Mouse (Mus musculus) midbrain, postnatal 0 days (tissue): ENCODE data around the gene Smcr8. TPM values are rescaled to one million over a fixed set of nuclear protein-coding genes. Genes with fewer than 3 reads are reported as not detected.

ENCODE experiments used
- ATAC-seq: fragments of 200-750 bp; cut with Nextera tagmentation; 2 replicates; pipeline ENCODE4 v1.8.0; 2017; ENCODE audit warnings: moderate number of reproducible peaks, mild to moderate bottlenecking, moderate TSS enrichment, moderate library complexity; ENCODE audit not compliant: low FRiP score
- DNase-seq: peaks from one replicate; pipeline ENCODE4 v3.0.0-alpha.2; 2015; ENCODE audit warnings: low spot score
- H3K27ac ChIP-seq: fragments of 300-500 bp; sonication (generic); 2 replicates; pipeline ENCODE4 v1.5.1; 2014; ENCODE audit warnings: low read depth, mild to moderate bottlenecking, low read length, mixed read lengths
- H3K27me3 ChIP-seq: fragments of 300-500 bp; sonication (generic); 2 replicates; pipeline ENCODE4 v1.6.1; 2014; ENCODE audit warnings: low read length, control low read depth, mixed read lengths; ENCODE audit not compliant: insufficient read depth
- H3K36me3 ChIP-seq: fragments of 300-500 bp; sonication (generic); 2 replicates; pipeline ENCODE4 v1.6.1; 2014; ENCODE audit warnings: low read length, control low read depth, mixed read lengths; ENCODE audit not compliant: insufficient read depth
- H3K4me1 ChIP-seq: fragments of 300-500 bp; sonication (generic); 2 replicates; pipeline ENCODE4 v1.6.1; 2014; ENCODE audit warnings: mild to moderate bottlenecking, control low read depth, antibody characterized with exemption, low read length, mixed read lengths; ENCODE audit not compliant: insufficient read depth
- H3K4me2 ChIP-seq: fragments of 300-500 bp; sonication (generic); 2 replicates; pipeline ENCODE4 v1.6.1; 2014; ENCODE audit warnings: low read depth, mild to moderate bottlenecking, low read length, mixed read lengths; ENCODE audit not compliant: poor library complexity, severe bottlenecking
- H3K4me3 ChIP-seq: fragments of 300-500 bp; sonication (generic); 2 replicates; pipeline ENCODE4 v1.5.1; 2014; ENCODE audit warnings: low read depth, mild to moderate bottlenecking, low read length, moderate library complexity
- H3K9ac ChIP-seq: fragments of 300-500 bp; sonication (generic); replicated peaks from 2 replicates; pipeline ENCODE4 v1.6.1; 2014; ENCODE audit warnings: mild to moderate bottlenecking, low read length, moderate library complexity, mixed read lengths; ENCODE audit not compliant: poor library complexity, severe bottlenecking
- H3K9me3 ChIP-seq: fragments of 300-500 bp; sonication (generic); 2 replicates; pipeline ENCODE4 v1.6.1; 2016; ENCODE audit warnings: low read length, control low read depth
- CTCF ChIP-seq: IDR thresholded peaks from 2 replicates; pipeline ENCODE4 v1.5.1; 2016; ENCODE audit warnings: antibody characterized with exemption, mild to moderate bottlenecking
- WGBS: fragments of 180-500 bp; shearing (Covaris S2); extraction: QIAGEN DNeasy Blood & Tissue Kit; methylation state at CpG from one replicate; pipeline ENCODE4 v1.1.7; 2014; 5-methylcytosine and 5-hydroxymethylcytosine counted together
- polyA plus RNA-seq: library from polyadenylated mRNA; unstranded; fragments of >200 nt; fragmentation: Nextera tagmentation; extraction: Ambion mirVana; gene quantifications from 2 replicates; pipeline ENCODE4 v1.2.1, GENCODE M21; 2015
- total RNA-seq: library from RNA; depleted of rRNA; stranded (reverse); fragments of >200 nt; gene quantifications from 2 replicates; pipeline ENCODE4 v1.2.3, GENCODE M21; 2014; rRNA removed

Gene Smcr8
- total RNA-seq (14.2 and 18.1 TPM in 2 replicates), polyA plus RNA-seq (3.6 and 4.0 TPM in 2 replicates)

DNA sequence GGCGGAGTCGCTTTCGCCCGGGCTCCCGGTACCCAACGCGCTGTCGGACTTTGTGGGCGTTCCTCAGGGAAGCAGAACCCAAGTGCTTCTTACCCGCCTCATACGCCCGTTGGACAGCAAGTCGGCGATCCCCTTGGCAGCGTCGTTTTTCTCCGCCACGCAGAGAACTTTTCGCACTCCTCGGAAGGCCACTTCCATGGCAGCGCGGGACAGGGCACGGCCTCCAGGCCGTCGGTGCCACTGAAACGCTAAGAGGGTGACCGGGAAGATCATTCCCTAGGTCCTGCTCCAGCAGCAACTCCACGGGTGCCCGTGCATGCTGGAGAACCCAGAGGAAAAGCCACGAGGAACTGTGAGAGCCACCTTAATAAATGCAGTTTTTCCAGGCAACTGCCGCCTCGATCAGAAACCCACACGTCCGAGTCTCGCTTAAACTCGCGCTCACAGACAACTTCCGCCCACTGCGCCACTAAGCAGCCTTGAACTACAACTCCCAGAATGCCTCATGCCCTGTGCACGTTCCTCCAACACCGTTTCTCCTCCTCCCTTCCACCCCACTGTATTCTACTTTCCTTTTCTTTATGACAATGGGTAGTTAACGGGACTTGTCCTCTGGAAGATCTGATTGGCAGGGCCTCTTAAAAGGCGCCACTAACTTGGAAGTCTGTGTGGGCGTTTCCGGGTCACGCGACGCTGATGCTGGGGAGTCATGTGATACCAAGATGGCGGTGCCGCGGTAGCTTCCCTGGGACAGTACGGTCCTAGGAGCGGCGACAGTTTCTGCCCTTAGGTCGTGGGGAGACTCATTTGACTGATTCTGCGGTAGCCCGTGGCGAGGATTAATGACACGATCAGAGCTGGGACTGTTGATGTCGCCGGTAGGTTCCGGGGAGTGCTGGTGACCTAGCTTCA is at the start of gene Smcr8, which contains the start of gene Top3a:
Gene Smcr8 (plus strand): TSS at position 696 of the 912 bp plus-strand sequence.
Gene Top3a (minus strand): TSS at position 537 of the 912 bp plus-strand sequence.
- DNase-seq: peak; percentile 96
- H3K9me3 ChIP-seq: no peaks in the 10 kb centered on the region
- peak within 1 kb of the TSS; percentile 82 for H3K9ac ChIP-seq
- peaks cover 11% of the 10 kb centered on the region for H3K36me3 ChIP-seq
- peak; percentile 98 for ATAC-seq
- no peak for TF ChIP-seq CTCF
- under 1% methylated on average over 62 of the region's 62 CpGs for WGBS
- H3K4me1 ChIP-seq: peaks cover 46% of the 10 kb centered on the region
- H3K4me2 ChIP-seq: peak within 1 kb of the TSS; percentile 92
- H3K4me3 ChIP-seq: peak within 1 kb of the TSS; percentile 79
- peak within 1 kb of the TSS; percentile 79 for H3K27ac ChIP-seq
- H3K27me3 ChIP-seq: no peaks in the 10 kb centered on the region

DNA sequence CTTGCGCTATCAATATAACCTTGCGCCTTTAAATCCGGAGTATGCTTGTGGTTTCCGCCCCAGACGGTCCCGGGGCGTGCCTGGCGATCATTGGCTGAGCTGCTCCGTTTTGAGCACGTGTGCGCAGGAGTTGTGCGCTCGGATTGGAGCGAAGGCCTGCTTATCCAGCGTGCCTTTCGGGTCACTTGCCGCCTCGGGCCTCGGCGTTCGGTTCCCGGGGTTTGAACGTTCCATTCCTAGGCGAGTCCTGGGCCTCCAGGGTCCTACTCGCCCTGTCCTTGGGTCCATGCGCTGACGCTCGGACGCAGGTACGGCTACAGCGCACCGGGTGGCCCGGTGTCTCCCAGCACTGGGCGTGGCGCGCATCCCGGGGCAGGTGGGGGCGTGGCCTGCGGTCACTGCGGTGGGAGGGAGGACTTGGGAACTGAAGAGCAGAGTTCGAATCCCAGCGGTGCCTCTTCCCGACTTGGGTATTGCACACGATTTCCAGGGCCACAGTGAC is 49.0 kb upstream of the Smcr8 start, which contains the start of gene Mief2:
Gene Mief2 (plus strand): TSS at position 139 of the 502 bp plus-strand sequence.
- Histone ChIP-seq H3K9ac (peak within 1 kb of the TSS; percentile 90), H3K27ac (peak within 1 kb of the TSS; percentile 90), H3K27me3 (no peaks in the 10 kb centered on the region), H3K36me3 (peaks cover 40% of the 10 kb centered on the region), H3K4me2 (peak within 1 kb of the TSS; percentile 74), H3K4me1 (peaks cover 14% of the 10 kb centered on the region), H3K9me3 (no peaks in the 10 kb centered on the region), H3K4me3 (peak within 1 kb of the TSS; percentile 89)
- under 1% methylated on average over 44 of the region's 44 CpGs for WGBS
- ATAC-seq (peak; percentile 93), DNase-seq (peak; percentile 98)
- no peak for TF ChIP-seq CTCF

DNA sequence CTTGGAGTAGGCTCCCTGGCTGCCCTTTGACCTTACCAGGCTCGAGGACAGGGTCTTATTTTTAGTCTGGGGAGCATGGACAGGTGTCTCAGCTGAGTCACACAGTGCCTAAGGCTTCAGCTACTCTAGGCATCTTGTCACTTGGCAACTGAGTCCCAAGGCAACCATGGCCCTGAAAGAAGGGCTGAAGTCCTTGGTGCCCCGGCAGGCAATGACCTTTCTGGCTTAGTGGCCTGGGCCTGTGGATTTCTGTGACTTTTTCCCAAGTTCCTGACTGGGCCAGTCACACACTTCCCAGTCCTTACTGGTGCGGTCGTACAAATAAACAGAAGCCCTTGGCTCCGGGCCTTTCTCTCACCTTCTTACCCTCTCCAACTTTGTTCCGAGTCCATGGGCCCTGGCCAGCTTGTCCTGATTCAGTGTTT is 48.1 kb upstream of the Smcr8 start:
- WGBS: 80% methylated on average over 6 of the region's 6 CpGs

GRCm38 (mm10) chr11:60730169-60730568 is 47.2 kb upstream of the Smcr8 start:
- peaks cover 14% of the 10 kb centered on the region for H3K4me1 ChIP-seq
- no peaks in the 10 kb centered on the region for H3K27me3 ChIP-seq
- no peak overlapping the region for H3K4me2 ChIP-seq
- 87% methylated on average over 9 of the region's 9 CpGs for WGBS
- no peaks in the 10 kb centered on the region for H3K9me3 ChIP-seq
- H3K9ac ChIP-seq: no peak overlapping the region
- peaks cover 24% of the 10 kb centered on the region for H3K36me3 ChIP-seq
- DNase-seq (no peak), ATAC-seq (no peak)
- H3K4me3 ChIP-seq: no peak overlapping the region
- H3K27ac ChIP-seq: no peak overlapping the region
- TF ChIP-seq CTCF: no peak

More for the DNA sequence above, 48.1 kb upstream of the Smcr8 start:
- peaks cover 14% of the 10 kb centered on the region for H3K4me1 ChIP-seq
- peak overlapping the region; percentile 89 for H3K4me3 ChIP-seq
- H3K4me2 ChIP-seq: peak overlapping the region; percentile 57
- TF ChIP-seq CTCF: no peak
- H3K9ac ChIP-seq: 0 out of 2 replicates have a peak overlapping the region, but pooled peaks have one; percentile 83
- H3K27me3 ChIP-seq: no peaks in the 10 kb centered on the region
- no peak for ATAC-seq
- H3K36me3 ChIP-seq: peaks cover 33% of the 10 kb centered on the region
- no peak for DNase-seq
- no peaks in the 10 kb centered on the region for H3K9me3 ChIP-seq
- H3K27ac ChIP-seq: no peak overlapping the region; the same call in 1 of the 2 replicates

GRCm38 (mm10) chr11:60731251-60731650 is 46.1 kb upstream of the Smcr8 start:
- no peak overlapping the region for H3K9ac ChIP-seq
- H3K4me2 ChIP-seq: no peak overlapping the region
- no peak for TF ChIP-seq CTCF
- H3K36me3 ChIP-seq: peaks cover 23% of the 10 kb centered on the region
- peaks cover 10% of the 10 kb centered on the region for H3K4me1 ChIP-seq
- no peaks in the 10 kb centered on the region for H3K27me3 ChIP-seq
- H3K4me3 ChIP-seq: no peak overlapping the region
- DNase-seq (no peak), ATAC-seq (no peak)
- 92% methylated on average over 14 of the region's 14 CpGs for WGBS
- no peak overlapping the region for H3K27ac ChIP-seq
- no peaks in the 10 kb centered on the region for H3K9me3 ChIP-seq
